Mouse (Mus musculus) embryonic facial prominence, embryonic 15.5 days (tissue): Measurements from ENCODE around the gene Axin1. TPM values are rescaled to one million over a fixed set of nuclear protein-coding genes. Genes with fewer than 3 reads are reported as not detected.
A peak's percentile ranks its signal among the peaks of the same experiment; 100 is the strongest.
"Not testable (repeated sequence)": the region's sequence is repeated elsewhere in the genome, so short reads cannot be mapped to it uniquely, and the experiment has no call there.

Experiments
- ATAC-seq: fragments of 200-750 bp; cut with Nextera tagmentation; 2 replicates; pipeline ENCODE4 v1.8.0; 2017; ENCODE audit warnings: low read depth, moderate TSS enrichment; ENCODE audit not compliant: insufficient number of reproducible peaks, low FRiP score, low TSS enrichment
- H3K27ac ChIP-seq: fragments of 300-500 bp; sonication (generic); replicated peaks from 2 replicates; pipeline ENCODE4 v1.5.1; 2015; ENCODE audit warnings: mild to moderate bottlenecking, inconsistent platforms
- H3K27me3 ChIP-seq: fragments of 300-500 bp; sonication (generic); 2 replicates; pipeline ENCODE4 v1.6.1; 2015; ENCODE audit warnings: inconsistent platforms
- H3K36me3 ChIP-seq: fragments of 300-500 bp; sonication (generic); 2 replicates; pipeline ENCODE4 v1.6.1; 2015; ENCODE audit warnings: mild to moderate bottlenecking, inconsistent platforms
- H3K4me1 ChIP-seq: fragments of 300-500 bp; sonication (generic); 2 replicates; pipeline ENCODE4 v1.6.1; 2015; ENCODE audit warnings: inconsistent platforms
- H3K4me2 ChIP-seq: fragments of 300-500 bp; sonication (generic); replicated peaks from 2 replicates; pipeline ENCODE4 v1.6.1; 2015; ENCODE audit warnings: mild to moderate bottlenecking, inconsistent platforms
- H3K4me3 ChIP-seq: fragments of 300-500 bp; sonication (generic); replicated peaks from 2 replicates; pipeline ENCODE4 v1.5.1; 2015; ENCODE audit warnings: mild to moderate bottlenecking, inconsistent platforms
- H3K9ac ChIP-seq: fragments of 300-500 bp; sonication (generic); 2 replicates; pipeline ENCODE4 v1.6.1; 2015; ENCODE audit warnings: inconsistent platforms
- H3K9me3 ChIP-seq: fragments of 300-500 bp; sonication (generic); replicated peaks from 2 replicates; pipeline ENCODE4 v1.6.1; 2016; ENCODE audit warnings: inconsistent platforms
- WGBS: fragments of 180-500 bp; shearing (Covaris S2); methylation state at CpG from one replicate; pipeline ENCODE4 v1.1.7; 2015; 5-methylcytosine and 5-hydroxymethylcytosine counted together
- polyA plus RNA-seq: library from polyadenylated mRNA; unstranded; fragments of >200 nt; fragmentation: Nextera tagmentation; extraction: Ambion mirVana; gene quantifications from 2 replicates; pipeline ENCODE4 v1.2.1, GENCODE M21; 2015

Gene Axin1
- 12.7 and 15.8 TPM in 2 replicates for polyA plus RNA-seq

DNA sequence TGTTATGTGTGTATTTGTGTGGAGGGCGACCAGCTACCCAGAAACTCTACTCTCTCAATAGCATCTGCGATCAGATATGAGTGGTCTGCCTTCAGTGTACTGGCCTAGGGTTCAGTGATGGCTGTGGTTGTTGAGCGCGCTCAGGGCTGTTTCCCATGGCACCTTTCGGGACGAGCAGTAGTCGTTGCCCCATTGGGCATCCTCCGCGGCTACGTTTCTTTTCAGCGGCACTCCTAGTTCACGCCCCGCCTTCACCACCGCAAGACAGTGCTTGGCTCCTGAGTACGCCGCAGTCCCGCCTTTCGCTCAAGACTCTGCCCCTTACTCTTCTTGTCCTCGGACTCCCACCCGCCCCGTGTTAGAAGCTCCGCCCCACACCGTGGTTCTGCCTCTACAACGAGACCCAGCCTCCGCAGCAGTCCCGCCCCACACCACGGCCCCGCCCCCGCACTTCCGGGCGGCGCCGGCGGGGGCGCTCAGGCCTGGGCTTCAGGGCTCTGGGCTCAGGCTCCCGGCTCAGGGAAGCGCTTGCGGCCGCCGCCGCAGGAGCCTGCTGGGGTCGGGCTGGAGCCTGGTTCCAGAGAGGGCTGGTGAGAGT lies at the start of gene Axin1:
Gene Axin1 (plus strand): TSS at position 450 of the 598 bp plus-strand sequence.
- no peaks in the 10 kb centered on the region for H3K9me3 ChIP-seq
- peak within 1 kb of the TSS; percentile 97 for H3K9ac ChIP-seq
- peaks cover 26% of the 10 kb centered on the region for H3K4me1 ChIP-seq
- peak within 1 kb of the TSS; percentile 96 for H3K27ac ChIP-seq
- WGBS, result under 1% methylated on average over 41 of the region's 42 CpGs
- no peaks in the 10 kb centered on the region for H3K27me3 ChIP-seq
- peaks cover 9% of the 10 kb centered on the region for H3K36me3 ChIP-seq
- ATAC-seq, result peak; percentile 99
- peak within 1 kb of the TSS; percentile 90 for H3K4me3 ChIP-seq
- H3K4me2 ChIP-seq, result peak within 1 kb of the TSS; percentile 69

DNA sequence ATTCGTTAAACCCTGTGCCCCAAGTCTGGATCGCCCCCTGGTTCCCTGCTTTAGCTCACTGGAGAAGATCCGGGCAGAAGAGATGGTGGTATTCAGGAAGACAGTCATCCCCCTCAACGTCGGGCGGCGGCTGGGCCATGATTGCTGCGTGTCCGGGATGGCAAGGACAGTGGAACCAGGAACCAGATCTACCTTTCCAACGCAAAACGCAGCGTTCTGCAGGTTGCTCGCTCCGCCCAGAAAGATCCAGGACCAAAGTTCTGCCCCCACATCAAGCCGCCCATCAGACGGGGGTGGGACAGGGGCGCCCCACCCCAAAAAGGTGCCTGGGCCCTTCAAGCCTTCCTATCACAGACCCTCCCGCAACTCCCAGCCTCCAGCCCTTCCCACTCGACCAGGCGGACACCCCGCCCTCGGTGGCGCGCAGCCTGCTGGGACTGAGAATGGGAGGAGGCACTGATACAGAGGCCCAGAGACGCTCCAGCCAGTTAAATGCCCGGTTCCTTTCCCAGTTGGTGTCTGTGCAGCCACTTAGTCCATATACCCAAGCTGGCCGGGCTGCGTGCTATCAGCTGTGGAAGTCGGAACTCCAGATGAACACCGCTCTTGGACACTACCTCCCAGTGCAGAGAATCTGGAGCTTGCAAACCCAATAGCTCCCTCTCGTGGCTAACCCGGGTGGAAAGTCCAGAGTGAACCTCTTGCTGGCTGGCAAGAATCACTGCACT lies 48.4 kb upstream of the Axin1 start, which contains the start of gene Decr2:
Gene Decr2 (minus strand): TSS at position 433 of the 728 bp plus-strand sequence.
- peak within 1 kb of the TSS; percentile 75 for H3K9ac ChIP-seq
- peak; percentile 85 for ATAC-seq

DNA sequence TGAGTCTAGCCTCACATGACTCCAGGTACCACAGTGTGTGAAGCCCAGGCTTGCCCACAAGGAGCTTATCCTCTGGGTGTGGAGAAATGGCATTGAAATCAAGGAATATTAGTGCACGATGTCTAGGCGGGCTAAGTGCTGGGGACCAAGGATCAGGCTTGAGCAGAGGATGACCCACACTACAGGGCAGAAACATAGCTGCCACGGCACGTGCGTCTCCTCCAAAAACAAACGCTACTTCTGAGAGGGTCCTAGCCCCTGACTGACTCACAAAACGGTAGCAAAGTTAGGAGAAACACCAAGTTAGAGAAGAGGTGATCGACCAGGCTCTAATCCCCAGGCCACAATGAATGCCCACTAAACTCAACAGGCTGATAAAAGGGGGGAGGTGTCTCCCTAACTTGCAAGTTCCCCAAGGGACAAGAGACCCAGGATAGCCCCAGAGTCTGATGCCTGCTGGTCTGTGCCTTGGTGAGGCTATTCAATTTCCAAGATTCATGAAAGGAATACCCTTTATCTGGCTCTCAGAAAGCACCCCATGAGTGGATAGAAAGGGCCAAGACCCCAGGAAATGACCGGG lies 43.9 kb upstream of the Axin1 start:
- Histone ChIP-seq H3K4me1 (peaks cover 18% of the 10 kb centered on the region), H3K27ac (peak overlapping the region; percentile 71), H3K27me3 (no peaks in the 10 kb centered on the region), H3K9me3 (no peaks in the 10 kb centered on the region), H3K4me2 (peak overlapping the region; percentile 85), H3K9ac (peak overlapping the region; percentile 74), H3K36me3 (no peaks in the 10 kb centered on the region; the same call in 1 of the 2 replicates), H3K4me3 (peak overlapping the region; percentile 72)
- ATAC-seq, result no peak
- 20% methylated on average over 9 of the region's 9 CpGs for WGBS

More for the DNA sequence above, 48.4 kb upstream of the Axin1 start, which contains the start of gene Decr2:
- under 1% methylated on average over 32 of the region's 32 CpGs for WGBS
- Histone ChIP-seq H3K27ac (peak within 1 kb of the TSS; percentile 88), H3K27me3 (no peaks in the 10 kb centered on the region), H3K9me3 (no peaks in the 10 kb centered on the region), H3K4me3 (peak within 1 kb of the TSS; percentile 58), H3K4me2 (peak within 1 kb of the TSS; percentile 76), H3K4me1 (peaks cover 15% of the 10 kb centered on the region), H3K36me3 (no peaks in the 10 kb centered on the region; the same call in 1 of the 2 replicates)

- H3K4me3 ChIP-seq, result peak within 1 kb of the TSS; percentile 72
- peak within 1 kb of the TSS; percentile 71 for H3K27ac ChIP-seq
- H3K9ac ChIP-seq, result peak within 1 kb of the TSS; percentile 74
- ATAC-seq, result 0 out of 2 replicates have a peak, but pooled peaks have one; percentile 63
- H3K36me3 ChIP-seq, result no peaks in the 10 kb centered on the region; the same call in 1 of the 2 replicates
- H3K4me1 ChIP-seq, result peaks cover 15% of the 10 kb centered on the region
- 1% methylated on average over 47 of the region's 47 CpGs for WGBS
- H3K27me3 ChIP-seq, result no peaks in the 10 kb centered on the region
- H3K9me3 ChIP-seq, result no peaks in the 10 kb centered on the region
- peak within 1 kb of the TSS; percentile 85 for H3K4me2 ChIP-seq
Observed at GRCm38 (mm10) chr17:26095121-26095740, 43.3 kb upstream of the Axin1 start, which contains the start of gene Nme4. Gene Nme4, minus strand, starts transcription at chr17:26095602.

DNA sequence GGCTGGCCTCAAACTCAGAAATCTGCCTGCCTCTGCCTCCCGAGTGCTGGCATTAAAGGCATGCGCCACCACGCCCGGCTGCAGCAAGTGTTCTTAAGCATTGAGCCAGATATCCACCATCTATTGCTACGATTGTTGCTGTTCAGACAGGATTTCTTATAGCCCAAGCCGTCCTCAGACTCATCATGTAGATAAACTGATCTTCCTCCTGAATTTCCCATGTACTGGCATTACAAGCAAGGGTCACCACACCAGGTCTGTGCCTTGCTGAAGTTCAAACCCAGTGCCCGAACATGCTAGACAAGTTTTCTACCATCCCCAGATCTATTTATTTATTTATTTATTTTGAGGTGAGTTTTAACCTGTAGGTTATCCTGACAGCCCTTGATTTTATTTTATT lies 40.0 kb upstream of the Axin1 start:
- Histone ChIP-seq H3K9me3 (no peaks in the 10 kb centered on the region), H3K4me2 (no peak overlapping the region), H3K4me3 (no peak overlapping the region), H3K27ac (no peak overlapping the region), H3K9ac (no peak overlapping the region), H3K36me3 (no peaks in the 10 kb centered on the region), H3K4me1 (peaks cover 15% of the 10 kb centered on the region), H3K27me3 (no peaks in the 10 kb centered on the region)
- ATAC-seq, result no peak
- WGBS, result 89% methylated on average over 7 of the region's 7 CpGs

GRCm38 (mm10) chr17:26099316-26099715 lies 39.2 kb upstream of the Axin1 start:
- 55% methylated on average over 3 of the region's 3 CpGs for WGBS
- H3K4me3 ChIP-seq, result not testable (repeated sequence)
- peaks cover 14% of the 10 kb centered on the region for H3K4me1 ChIP-seq

DNA sequence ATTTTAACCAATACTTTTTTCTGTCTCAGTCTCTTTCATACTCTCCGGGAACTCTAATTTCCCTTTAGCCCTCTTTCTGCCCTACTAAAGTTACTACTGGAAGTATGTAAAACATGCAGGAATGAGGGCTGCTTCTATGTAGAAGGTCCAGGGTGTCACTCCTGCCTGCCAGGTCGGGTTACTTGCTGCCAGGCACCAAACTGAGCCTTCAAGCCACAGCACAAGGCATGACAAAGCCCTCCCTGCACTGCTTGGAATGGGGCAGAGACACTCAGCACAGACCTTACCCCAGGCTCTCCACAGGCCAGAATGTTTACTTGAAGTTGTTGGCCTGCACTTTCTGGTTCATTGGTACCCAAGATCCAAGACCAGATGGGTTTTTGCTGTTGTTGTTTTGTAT lies 38.3 kb upstream of the Axin1 start:
- no peak overlapping the region for H3K4me3 ChIP-seq
- 31% methylated on average over 2 of the region's 2 CpGs for WGBS
- peaks cover 5% of the 10 kb centered on the region; the same call in 1 of the 2 replicates for H3K4me1 ChIP-seq
- H3K27me3 ChIP-seq, result no peaks in the 10 kb centered on the region
- H3K4me2 ChIP-seq, result no peak overlapping the region
- no peaks in the 10 kb centered on the region for H3K9me3 ChIP-seq
- no peak overlapping the region for H3K9ac ChIP-seq
- ATAC-seq, result no peak
- no peaks in the 10 kb centered on the region for H3K36me3 ChIP-seq
- H3K27ac ChIP-seq, result no peak overlapping the region

More at GRCm38 (mm10) chr17:26099316-26099715, 39.2 kb upstream of the Axin1 start:
- H3K9ac ChIP-seq, H3K27me3 ChIP-seq, H3K27ac ChIP-seq, H3K36me3 ChIP-seq, H3K4me2 ChIP-seq, ATAC-seq, H3K9me3 ChIP-seq: not testable (repeated sequence)

DNA sequence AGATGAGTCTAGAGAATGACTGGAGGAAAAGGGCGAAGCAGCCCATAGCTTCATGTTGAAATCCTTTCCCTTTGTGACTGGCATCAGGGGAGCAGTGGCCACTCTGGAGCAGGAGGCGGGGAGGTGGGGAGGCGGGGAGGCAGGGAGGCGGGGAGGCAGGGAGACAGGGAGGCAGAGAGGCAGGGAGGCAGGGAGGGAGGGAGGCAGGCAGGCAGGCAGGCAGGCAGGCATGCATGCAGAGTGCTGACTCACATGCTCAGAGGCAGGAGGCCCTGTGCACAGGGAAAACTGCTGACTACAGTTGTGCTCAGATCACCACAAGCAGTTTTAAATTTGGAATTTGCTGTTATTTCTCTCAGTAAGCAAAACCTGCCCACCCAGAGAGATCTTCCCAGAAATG lies 37.0 kb upstream of the Axin1 start:
- WGBS, result 35% methylated on average over 4 of the region's 4 CpGs
- ATAC-seq, result no peak
- no peaks in the 10 kb centered on the region for H3K9me3 ChIP-seq

DNA sequence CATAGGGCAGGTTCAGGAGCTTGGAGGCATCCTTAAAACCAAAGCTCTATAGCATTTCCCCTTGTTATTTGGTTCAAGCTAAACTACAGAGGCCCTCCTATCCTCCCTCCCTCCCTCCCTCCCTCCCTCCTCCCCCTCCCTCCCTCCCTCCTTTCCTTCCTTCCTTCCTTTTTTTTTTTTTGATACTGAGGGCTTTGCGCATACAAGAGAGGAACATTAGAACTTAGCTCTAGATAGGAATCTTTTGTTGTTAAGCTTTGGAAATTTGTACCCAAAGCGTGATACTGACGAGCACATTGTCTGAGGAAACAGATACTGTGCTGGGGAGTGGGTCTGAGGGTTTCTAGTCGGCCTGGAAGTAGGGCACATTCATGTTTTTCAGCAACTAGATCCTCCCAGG lies 32.9 kb upstream of the Axin1 start:
- Histone ChIP-seq H3K27me3 (peaks cover 7% of the 10 kb centered on the region), H3K9me3 (no peaks in the 10 kb centered on the region), H3K36me3 (no peaks in the 10 kb centered on the region), H3K4me1 (no peaks in the 10 kb centered on the region), H3K27ac (no peak overlapping the region), H3K4me3 (no peak overlapping the region), H3K4me2 (no peak overlapping the region), H3K9ac (no peak overlapping the region)
- 52% methylated on average over 4 of the region's 4 CpGs for WGBS
- no peak for ATAC-seq

More for the DNA sequence above, 37.0 kb upstream of the Axin1 start:
- Histone ChIP-seq H3K9ac (no peak overlapping the region), H3K27me3 (no peaks in the 10 kb centered on the region), H3K4me2 (no peak overlapping the region), H3K4me3 (no peak overlapping the region), H3K36me3 (no peaks in the 10 kb centered on the region), H3K27ac (no peak overlapping the region), H3K4me1 (no peaks in the 10 kb centered on the region)

DNA sequence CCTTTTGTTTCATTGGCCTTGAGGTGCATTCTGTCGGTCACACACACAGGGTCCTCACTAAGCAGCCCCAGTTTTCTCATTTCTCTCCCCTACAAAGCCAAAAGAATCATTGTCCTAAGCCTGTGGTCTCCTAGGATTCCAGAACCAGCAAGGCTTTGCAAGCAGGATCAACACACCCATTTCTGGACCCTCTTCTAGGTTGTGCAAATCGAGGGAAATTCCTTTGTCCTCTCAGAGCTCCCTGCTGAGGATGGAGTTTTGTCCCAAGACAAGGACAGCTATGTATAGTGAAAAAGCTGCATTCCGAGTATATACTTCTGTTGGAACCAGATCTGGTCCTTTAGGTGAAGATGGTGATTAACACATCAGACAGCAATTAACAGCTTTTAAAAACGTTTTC lies 28.3 kb upstream of the Axin1 start:
- 25% methylated on average over 4 of the region's 4 CpGs for WGBS
- Histone ChIP-seq H3K27me3 (peaks cover 52% of the 10 kb centered on the region), H3K27ac (no peak overlapping the region), H3K36me3 (no peaks in the 10 kb centered on the region), H3K4me1 (peaks cover 12% of the 10 kb centered on the region), H3K4me2 (no peak overlapping the region), H3K9ac (no peak overlapping the region), H3K9me3 (no peaks in the 10 kb centered on the region), H3K4me3 (no peak overlapping the region)
- ATAC-seq, result no peak

DNA sequence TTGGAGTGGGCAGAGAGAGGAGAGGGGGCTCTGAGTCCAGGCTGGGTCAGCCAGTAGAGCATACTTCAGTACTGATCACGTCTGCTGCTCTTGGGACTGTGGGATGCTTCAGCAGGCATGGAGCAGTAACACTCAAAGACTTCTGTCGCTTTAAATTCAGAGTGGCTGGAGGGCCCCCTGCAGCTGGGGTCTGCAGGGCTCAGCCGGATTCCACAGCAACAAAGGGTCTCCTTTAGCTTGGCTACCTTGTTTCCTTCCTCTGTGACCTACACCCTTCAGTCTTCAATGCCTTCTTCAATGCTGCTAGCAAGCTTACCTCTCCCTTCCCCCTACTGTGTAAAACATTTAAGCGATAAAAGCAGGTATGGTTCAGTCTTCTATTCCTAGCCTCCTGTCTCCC lies 27.5 kb upstream of the Axin1 start:
- Histone ChIP-seq H3K27me3 (peaks cover 61% of the 10 kb centered on the region), H3K9ac (no peak overlapping the region), H3K36me3 (no peaks in the 10 kb centered on the region), H3K4me1 (peaks cover 12% of the 10 kb centered on the region), H3K4me3 (no peak overlapping the region), H3K27ac (no peak overlapping the region), H3K9me3 (no peaks in the 10 kb centered on the region), H3K4me2 (no peak overlapping the region)
- ATAC-seq, result no peak
- 3% methylated on average over 4 of the region's 4 CpGs for WGBS
